In genomic region chr1:76148963-76149362, GRCm38 (mm10) we compare ENCODE assay signal across 22 mouse cellular contexts.
DNase-seq lines count a peak whose midpoint lies in the region; ATAC-seq and TF ChIP-seq lines count a peak whose summit lies in the region.
"Had no signal": no experiment of that assay in that cellular context is flagged by ENCODE, and none has a peak within 500 bp of the region (broad histone marks: within the 10 kb centered on the region; RNA-seq: fewer than 3 reads in every experiment).

No protein-coding gene starts in this region.

- H3K9ac ChIP-seq in forebrain, embryonic 14.5 days (ENCODE audit: low read length): no peak overlapping the region
- H3K9ac ChIP-seq in forebrain, embryonic 13.5 days: no peak overlapping the region
- no peak overlapping the region for H3K9ac ChIP-seq in forebrain, embryonic 16.5 days (replicated peaks; ENCODE audit: low read depth, low read length)

- H3K36me3 ChIP-seq in forebrain, embryonic 14.5 days (ENCODE audit: control insufficient read depth, insufficient read depth, low read length): no peaks in the 10 kb centered on the region
- H3K36me3 ChIP-seq in forebrain, embryonic 13.5 days (ENCODE audit: poor library complexity, severe bottlenecking): no peaks in the 10 kb centered on the region
- no peaks in the 10 kb centered on the region for H3K36me3 ChIP-seq in forebrain, embryonic 16.5 days (ENCODE audit: control insufficient read depth, insufficient read depth)
- H3K36me3 ChIP-seq in forebrain, embryonic 10.5 days (replicated peaks): no peaks in the 10 kb centered on the region
- H3K36me3 ChIP-seq in thymus, adult 2 months (ENCODE audit: control insufficient read depth, insufficient read depth, low read length): no peaks in the 10 kb centered on the region
- H3K36me3 ChIP-seq: G1E had no signal

- no peak for TF ChIP-seq POLR2A in brain, embryonic 14.5 days (IDR thresholded peaks at IDR 0.05; ENCODE audit: borderline replicate concordance, extremely low read depth, insufficient read depth, insufficient read length, poor library complexity, severe bottlenecking)
- TF ChIP-seq POLR2A in thymus, adult 2 months (IDR thresholded peaks at IDR 0.05; ENCODE audit: control insufficient read depth, extremely low read depth, insufficient read depth, low read length, poor library complexity): no peak

- H3K27me3 ChIP-seq in forebrain, embryonic 14.5 days (replicated peaks; ENCODE audit: control insufficient read depth, insufficient read depth, low read length): no peaks in the 10 kb centered on the region
- H3K27me3 ChIP-seq in forebrain, embryonic 13.5 days: no peaks in the 10 kb centered on the region
- H3K27me3 ChIP-seq in forebrain, embryonic 16.5 days (replicated peaks; ENCODE audit: control insufficient read depth, insufficient read depth, low read length): no peaks in the 10 kb centered on the region
- H3K27me3 ChIP-seq in forebrain, embryonic 10.5 days (ENCODE audit: poor library complexity, severe bottlenecking): no peaks in the 10 kb centered on the region
- H3K27me3 ChIP-seq in thymus, adult 2 months (ENCODE audit: control insufficient read depth, insufficient read depth, low read length): no peaks in the 10 kb centered on the region
- H3K27me3 ChIP-seq: CH12.LX had no signal

- H3K27ac ChIP-seq in forebrain, embryonic 14.5 days (ENCODE audit: low read depth, low read length): no peak overlapping the region
- H3K27ac ChIP-seq in forebrain, embryonic 13.5 days: no peak overlapping the region
- H3K27ac ChIP-seq in forebrain, embryonic 16.5 days (ENCODE audit: low read length): no peak overlapping the region
- no peak overlapping the region for H3K27ac ChIP-seq in forebrain, embryonic 10.5 days
- H3K27ac ChIP-seq in thymus, adult 2 months (ENCODE audit: control insufficient read depth, insufficient read depth, low read length): no peak overlapping the region

- no peak overlapping the region for H3K4me2 ChIP-seq in forebrain, embryonic 14.5 days (ENCODE audit: low read length)
- no peak overlapping the region for H3K4me2 ChIP-seq in forebrain, embryonic 13.5 days
- H3K4me2 ChIP-seq in forebrain, embryonic 16.5 days (ENCODE audit: low read length): no peak overlapping the region

- WGBS in forebrain, embryonic 14.5 days: 65% methylated on average over 2 of the region's 2 CpGs
- WGBS in forebrain, embryonic 13.5 days: 73% methylated on average over 2 of the region's 2 CpGs
- 53% methylated on average over 2 of the region's 2 CpGs for WGBS in forebrain, embryonic 16.5 days
- WGBS in forebrain, embryonic 10.5 days: 90% methylated on average over 2 of the region's 2 CpGs
- 92% methylated on average over 2 of the region's 2 CpGs for WGBS in thymus, adult 2 months

- TF ChIP-seq CTCF in brain, embryonic 14.5 days (IDR thresholded peaks at IDR 0.05; ENCODE audit: borderline replicate concordance, extremely low read depth, insufficient read depth, insufficient read length): no peak
- TF ChIP-seq CTCF in thymus, adult 2 months (IDR thresholded peaks at IDR 0.05; ENCODE audit: borderline replicate concordance, control insufficient read depth, extremely low read depth, insufficient read depth, low read length, poor library complexity): no peak

- H3K9me3 ChIP-seq in forebrain, embryonic 14.5 days (replicated peaks; ENCODE audit: control insufficient read depth, low read length): no peaks in the 10 kb centered on the region
- no peaks in the 10 kb centered on the region for H3K9me3 ChIP-seq in forebrain, embryonic 13.5 days (replicated peaks)
- no peaks in the 10 kb centered on the region for H3K9me3 ChIP-seq in forebrain, embryonic 16.5 days (ENCODE audit: control insufficient read depth, low read length)
- H3K9me3 ChIP-seq in forebrain, embryonic 10.5 days: no peaks in the 10 kb centered on the region

- DNase-seq in forebrain, embryonic 14.5 days (ENCODE audit: low spot score): peak; percentile 52
- no peak for DNase-seq in forebrain, embryonic 10.5 days (ENCODE audit: extremely low spot score, low spot score)
- peak; percentile 58 for DNase-seq in brain, embryonic 14.5 days (ENCODE audit: low read depth)
- no peak for DNase-seq in thymus, adult 2 months
- DNase-seq: adrenal gland, adult 2 months; adrenal gland, adult 8-10 months; adrenal gland, postnatal 10 days; adrenal gland, postnatal 14 days; adrenal gland, postnatal 25 days; adrenal gland, postnatal 36 days; B cell, adult 2 months; cerebellum, adult 11 months; cerebellum, adult 11-12 months; cerebellum, adult 18-20 months; cerebellum, adult 2 months had no signal

- no peaks in the 10 kb centered on the region for H3K4me1 ChIP-seq in forebrain, embryonic 14.5 days (ENCODE audit: control insufficient read depth, insufficient read depth, low read length)
- H3K4me1 ChIP-seq in forebrain, embryonic 13.5 days: no peaks in the 10 kb centered on the region
- no peaks in the 10 kb centered on the region for H3K4me1 ChIP-seq in forebrain, embryonic 16.5 days (replicated peaks; ENCODE audit: control insufficient read depth, insufficient read depth, low read length)
- H3K4me1 ChIP-seq in forebrain, embryonic 10.5 days: no peaks in the 10 kb centered on the region
- H3K4me1 ChIP-seq in thymus, adult 2 months (replicated peaks; ENCODE audit: control insufficient read depth, insufficient read depth, low read length): no peaks in the 10 kb centered on the region

- no peak; the same call in 1 of the 2 replicates for ATAC-seq in forebrain, embryonic 14.5 days
- ATAC-seq in forebrain, embryonic 13.5 days: no peak
- ATAC-seq in forebrain, embryonic 16.5 days: peak; percentile 65
- ATAC-seq: activated CD4-positive, CD25-positive, alpha-beta regulatory T cell, adult 4 months; CD4-positive, CD25-positive, alpha-beta regulatory T cell, adult 4 months; Patski had no signal

- no peak overlapping the region for H3K4me3 ChIP-seq in forebrain, embryonic 14.5 days (ENCODE audit: low read depth, low read length)
- H3K4me3 ChIP-seq in forebrain, embryonic 13.5 days: no peak overlapping the region
- no peak overlapping the region for H3K4me3 ChIP-seq in forebrain, embryonic 16.5 days (replicated peaks; ENCODE audit: low read length)
- H3K4me3 ChIP-seq in forebrain, embryonic 10.5 days: no peak overlapping the region
- no peak overlapping the region for H3K4me3 ChIP-seq in thymus, adult 2 months (ENCODE audit: control insufficient read depth, insufficient read depth, low read length)

Comparison
In these comparisons a context has a peak if more than half of its experiments do, and no peak if none do; other contexts are left out.
1. DNase-seq: peak in forebrain, embryonic 14.5 days (single experiment) and brain, embryonic 14.5 days (single experiment); none in forebrain, embryonic 10.5 days (single experiment) and thymus, adult 2 months (single experiment).